23 mouse cellular contexts compared by ENCODE assay signal in genomic region chr5:99502681-99503080, GRCm38 (mm10).
"Had no signal": no experiment of that assay in that cellular context is flagged by ENCODE, and none has a peak within 500 bp of the region (broad histone marks: within the 10 kb centered on the region; RNA-seq: fewer than 3 reads in every experiment).

No protein-coding gene starts in this region.

- H3K27ac ChIP-seq: heart, embryonic 10.5 days; hindbrain, embryonic 14.5 days; kidney, embryonic 15.5 days; kidney, postnatal 0 days; limb, embryonic 12.5 days had no signal

- H3K9me3 ChIP-seq: heart, embryonic 10.5 days; heart, embryonic 12.5 days; kidney, embryonic 15.5 days; limb, embryonic 12.5 days had no signal

- ATAC-seq: hindbrain, embryonic 16.5 days; inflammation-experienced regulatory T-cells, adult 6 months; intestine, embryonic 16.5 days had no signal

- DNase-seq: gastrocnemius, postnatal 14 days; gastrocnemius, postnatal 36 days; heart, adult 18-20 months; heart, postnatal 10 days; heart, postnatal 4 days; kidney, adult 11 months; kidney, adult 2 months; kidney, adult 9 months; kidney, postnatal 14 days; kidney, postnatal 36 days; layer of hippocampus, adult 9-11 months; layer of hippocampus, postnatal 36 days; left cerebral cortex, postnatal 4 days; liver had no signal

- H3K36me3 ChIP-seq: heart, embryonic 10.5 days; heart, embryonic 12.5 days; kidney, embryonic 15.5 days; limb, embryonic 12.5 days had no signal

- H3K4me3 ChIP-seq: heart, embryonic 10.5 days; heart, embryonic 12.5 days; kidney, embryonic 15.5 days; limb, embryonic 12.5 days had no signal

- H3K27me3 ChIP-seq: heart, embryonic 12.5 days; kidney, embryonic 15.5 days; limb, embryonic 12.5 days had no signal
